Mouse (Mus musculus) Muller cell, postnatal 12 days (primary cell): Measurements from ENCODE around the gene Mvb12a.
A peak's percentile ranks its signal among the peaks of the same experiment; 100 is the strongest.

Experiments
- DNase-seq: peaks from one replicate; pipeline ENCODE4 v3.0.0-alpha.2; 2015; ENCODE audit errors: inconsistent ontology term

Gene Mvb12a

DNA sequence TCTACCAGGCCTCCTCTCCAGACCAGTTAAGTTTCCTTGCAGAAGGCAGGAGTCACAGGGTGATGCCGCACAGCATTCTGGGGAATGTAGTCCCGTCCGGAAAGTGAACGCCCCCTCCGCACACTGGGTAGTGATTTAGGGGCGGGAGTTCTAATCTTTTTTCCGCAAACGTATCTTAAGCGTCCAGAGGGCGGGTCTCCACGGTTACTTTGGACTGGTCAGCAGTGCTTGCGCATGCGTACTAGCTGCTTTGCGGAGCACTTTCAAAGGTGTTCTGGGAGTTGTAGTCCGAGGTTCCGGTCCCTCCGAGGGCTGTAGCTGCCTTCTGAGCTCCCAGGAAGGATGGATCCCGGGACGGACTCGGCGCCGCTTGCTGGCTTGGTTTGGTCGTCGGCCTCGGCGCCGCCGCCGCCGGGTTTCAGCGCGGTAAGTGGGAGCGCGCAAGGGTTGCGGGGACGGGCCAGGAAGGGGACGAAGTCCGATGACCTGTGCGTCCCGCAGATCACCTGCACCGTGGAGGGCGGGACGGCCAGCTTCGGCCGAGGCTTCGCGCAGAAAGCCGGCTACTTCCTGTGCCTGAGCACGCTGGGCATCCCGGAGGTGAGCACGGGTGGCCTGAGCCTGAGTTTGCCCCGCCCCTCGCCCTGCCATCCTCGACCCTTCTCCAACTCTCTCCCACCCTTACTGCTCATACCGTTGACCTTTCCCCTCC lies at the start of gene Mvb12a:
Mvb12a (plus strand) TSS at position 291 of the 712 bp plus-strand sequence.
- DNase-seq, result peak; percentile 97

DNA sequence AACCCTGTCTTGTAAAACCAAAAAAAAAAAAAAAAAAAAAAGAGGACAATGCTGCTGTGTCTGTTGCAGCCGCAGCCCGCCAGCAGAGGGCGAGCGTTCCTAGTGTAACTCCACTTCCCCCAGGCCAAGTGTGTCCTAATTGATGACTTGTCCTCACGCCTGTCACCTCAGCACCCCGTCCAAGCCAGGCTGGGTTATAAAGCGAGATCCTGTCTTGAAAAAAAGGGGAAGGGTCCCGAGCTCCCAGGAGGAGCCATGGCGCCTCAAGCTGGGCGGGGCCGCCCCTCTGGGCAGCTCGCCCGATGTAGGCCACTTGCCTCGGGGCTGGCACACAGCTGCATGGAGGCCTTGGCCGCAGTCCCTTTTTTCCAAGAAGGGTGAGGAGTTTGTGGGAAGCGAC lies 47.7 kb upstream of the Mvb12a start:
- peak; percentile 88 for DNase-seq

DNA sequence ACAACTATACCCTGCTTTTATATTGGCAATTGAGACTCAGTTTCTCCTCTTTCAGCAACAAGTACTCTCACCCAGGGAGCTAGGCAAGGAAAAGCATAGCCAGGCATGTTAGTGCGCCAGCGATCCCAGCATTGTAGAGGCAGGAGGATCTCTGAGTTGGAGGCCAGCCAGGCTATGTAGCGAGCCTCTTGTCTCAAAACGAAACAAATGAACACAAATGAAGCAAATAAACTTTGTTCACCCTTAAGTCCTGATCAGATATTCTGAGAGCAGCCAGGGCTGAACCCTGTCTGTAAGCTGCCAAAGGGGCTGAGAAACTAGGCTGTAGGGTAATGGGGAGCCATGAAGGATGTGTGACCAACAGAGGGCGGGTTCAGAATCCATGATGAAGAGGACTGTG lies 46.9 kb upstream of the Mvb12a start:
- DNase-seq, result no peak

GRCm38 (mm10) chr8:71496481-71496880 lies 46.2 kb upstream of the Mvb12a start:
- DNase-seq, result peak; percentile 98

GRCm38 (mm10) chr8:71497077-71497645 lies 45.6 kb upstream of the Mvb12a start:
- no peak for DNase-seq

GRCm38 (mm10) chr8:71497881-71498501 lies 44.7 kb upstream of the Mvb12a start:
- DNase-seq, result no peak

GRCm38 (mm10) chr8:71498816-71499690 lies 43.7 kb upstream of the Mvb12a start:
- no peak for DNase-seq

DNA sequence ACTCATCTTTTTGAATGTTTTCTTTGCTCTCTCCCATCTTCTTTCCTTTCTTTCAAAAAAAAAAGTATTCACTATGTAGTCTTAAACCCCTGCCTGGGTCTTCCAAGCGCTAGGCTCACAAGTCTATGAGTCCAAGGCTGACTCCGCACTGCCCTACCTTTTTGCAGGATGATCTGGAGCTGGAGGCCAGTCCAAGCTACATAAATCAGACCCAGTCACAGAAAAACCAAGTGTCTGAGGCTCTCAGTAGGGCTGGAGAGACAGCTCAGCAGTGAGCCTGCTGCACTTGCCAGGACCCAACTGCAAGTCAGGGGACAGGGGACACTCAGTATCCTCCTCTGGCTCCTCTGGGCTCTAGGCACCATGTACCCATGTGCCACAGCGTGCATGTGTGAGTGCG lies 38.4 kb upstream of the Mvb12a start:
- no peak for DNase-seq

- DNase-seq, result peak; percentile 65
Observed at GRCm38 (mm10) chr8:71505326-71505725, 37.4 kb upstream of the Mvb12a start.

GRCm38 (mm10) chr8:71505979-71506378 lies 36.7 kb upstream of the Mvb12a start:
- DNase-seq, result no peak

- DNase-seq, result peak; percentile 92
Observed at GRCm38 (mm10) chr8:71507589-71508104, 35.1 kb upstream of the Mvb12a start.

DNA sequence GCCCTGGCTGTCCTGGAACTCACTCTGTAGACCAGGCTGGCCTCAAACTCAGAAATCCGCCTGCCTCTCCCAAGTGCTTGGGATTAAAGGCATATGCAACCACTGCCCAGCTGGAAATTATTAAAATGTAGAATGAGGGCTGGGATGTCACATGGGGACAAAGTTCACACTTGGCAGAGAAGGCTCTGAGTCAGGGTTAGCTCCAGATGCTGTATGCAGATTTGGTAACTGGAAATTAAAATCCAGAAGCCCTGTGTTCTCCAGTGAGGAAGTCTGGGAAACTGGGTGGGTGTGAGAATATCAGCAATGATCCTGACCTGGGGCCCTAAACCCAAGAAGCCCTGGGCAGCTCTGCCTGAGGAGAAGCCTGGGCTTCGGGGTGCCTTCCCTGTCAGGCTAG lies 33.4 kb upstream of the Mvb12a start:
- no peak for DNase-seq

GRCm38 (mm10) chr8:71511644-71512043 lies 31.1 kb upstream of the Mvb12a start, which contains the start of gene Plvap:
Gene Plvap, minus strand, starts transcription at chr8:71511752.
- no peak for DNase-seq

- DNase-seq, result no peak
Observed at GRCm38 (mm10) chr8:71513018-71513754, 29.5 kb upstream of the Mvb12a start.

DNA sequence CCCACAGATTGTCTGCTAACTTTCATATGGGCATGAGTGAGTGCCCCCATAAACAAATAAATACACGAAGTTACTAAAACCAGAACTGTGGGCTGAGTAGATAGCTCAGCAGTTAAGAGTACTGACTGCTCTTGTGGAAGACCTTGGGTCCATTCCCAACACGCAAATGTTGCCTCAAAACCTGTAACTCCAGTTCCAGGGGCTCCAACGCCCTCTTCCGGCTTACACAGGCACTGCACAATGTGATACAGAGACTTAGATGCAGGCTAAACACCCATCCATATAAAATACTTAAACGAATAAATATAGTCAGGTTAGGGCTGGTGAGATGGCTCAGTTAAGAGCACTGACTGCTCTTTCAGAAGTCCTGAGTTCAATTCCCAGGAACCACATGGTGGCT lies 27.7 kb upstream of the Mvb12a start:
- no peak for DNase-seq

- DNase-seq, result peak; percentile 76
Observed at GRCm38 (mm10) chr8:71516786-71517185, 25.9 kb upstream of the Mvb12a start.

DNA sequence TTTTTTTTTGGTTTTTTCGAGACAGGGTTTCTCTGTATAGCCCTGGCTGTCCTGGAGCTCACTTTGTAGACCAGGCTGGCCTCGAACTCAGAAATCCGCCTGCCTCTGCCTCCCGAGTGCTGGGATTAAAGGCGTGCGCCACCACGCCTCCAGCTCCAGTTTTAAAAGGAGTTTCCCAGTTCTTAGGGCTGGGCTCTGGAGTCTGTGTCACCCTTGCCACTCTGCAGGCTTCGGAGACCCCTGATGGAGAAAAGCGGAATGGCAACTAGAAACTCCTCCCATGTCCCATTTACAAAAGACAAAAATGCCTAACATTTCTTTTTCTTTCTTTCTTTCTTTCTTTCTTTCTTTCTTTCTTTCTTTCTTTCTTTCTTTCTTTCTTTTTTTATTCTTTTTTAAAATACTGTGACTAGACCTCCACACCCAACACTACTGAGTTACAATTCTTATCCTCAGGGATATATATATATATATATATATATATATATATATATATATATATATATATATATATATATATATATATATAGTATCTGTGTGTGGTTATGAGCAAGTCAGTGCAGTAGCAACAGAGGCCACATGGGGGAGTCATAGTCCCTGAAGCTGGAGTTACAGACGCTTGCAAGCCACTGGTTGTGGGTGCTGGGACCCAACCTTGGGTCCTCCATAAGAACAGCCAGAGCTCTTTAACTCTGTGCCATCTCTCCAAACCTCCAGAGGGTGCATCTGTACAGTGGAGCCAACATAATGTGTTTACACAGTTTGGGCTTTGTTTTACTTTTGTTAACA lies 23.5 kb upstream of the Mvb12a start:
- DNase-seq, result peak; percentile 73

DNA sequence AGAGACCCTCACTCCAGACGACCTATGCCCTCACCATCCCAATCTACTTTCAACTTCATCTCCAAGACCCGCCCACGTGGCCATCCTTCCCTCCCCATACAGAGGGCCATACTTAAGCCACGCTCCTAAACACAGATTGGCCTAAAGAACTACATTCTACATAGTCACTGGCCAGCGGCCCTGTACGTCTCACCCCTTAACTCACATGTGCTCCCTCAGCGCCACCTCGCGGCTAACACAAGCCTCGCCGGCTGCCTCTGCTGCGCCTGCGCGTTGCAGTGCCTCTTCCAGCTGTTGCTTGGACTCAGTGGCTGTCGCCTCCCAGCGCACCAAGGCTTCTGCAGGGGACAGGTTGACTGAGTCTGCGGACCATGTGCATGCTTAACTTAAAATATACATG lies 21.1 kb upstream of the Mvb12a start:
- DNase-seq, result peak; percentile 91

- DNase-seq, result no peak
Observed at GRCm38 (mm10) chr8:71525226-71526050, 17.3 kb upstream of the Mvb12a start, which contains the start of gene Ccdc194. Gene Ccdc194, minus strand, starts transcription at chr8:71525711.
